Mouse (Mus musculus) heart, postnatal 10 days (tissue): ENCODE results near the gene Srgn. TPM values are rescaled to one million over a fixed set of nuclear protein-coding genes. Genes with fewer than 3 reads are reported as not detected.
A peak's percentile ranks its signal among the peaks of the same experiment; 100 is the strongest.
"Not testable (repeated sequence)": the region's sequence is repeated elsewhere in the genome, so short reads cannot be mapped to it uniquely, and the experiment has no call there.

Experiments used
- DNase-seq, 2 experiments: peaks; one replicate each; pipeline ENCODE4 v3.0.0; 2021
- intact Hi-C: fragments of 180-260 bp; cut with DNase I; formaldehyde crosslinking; loops from one replicate; pipeline ENCODE4 v1.15.1; 2025
- total RNA-seq, 2 experiments: library from RNA; stranded (reverse); gene quantifications; 2 replicates each; pipeline ENCODE4 v1.2.3; 2021

Gene Srgn
- total RNA-seq, 2 experiments from 2014 or later, result 31.1 to 33.4 TPM

DNA sequence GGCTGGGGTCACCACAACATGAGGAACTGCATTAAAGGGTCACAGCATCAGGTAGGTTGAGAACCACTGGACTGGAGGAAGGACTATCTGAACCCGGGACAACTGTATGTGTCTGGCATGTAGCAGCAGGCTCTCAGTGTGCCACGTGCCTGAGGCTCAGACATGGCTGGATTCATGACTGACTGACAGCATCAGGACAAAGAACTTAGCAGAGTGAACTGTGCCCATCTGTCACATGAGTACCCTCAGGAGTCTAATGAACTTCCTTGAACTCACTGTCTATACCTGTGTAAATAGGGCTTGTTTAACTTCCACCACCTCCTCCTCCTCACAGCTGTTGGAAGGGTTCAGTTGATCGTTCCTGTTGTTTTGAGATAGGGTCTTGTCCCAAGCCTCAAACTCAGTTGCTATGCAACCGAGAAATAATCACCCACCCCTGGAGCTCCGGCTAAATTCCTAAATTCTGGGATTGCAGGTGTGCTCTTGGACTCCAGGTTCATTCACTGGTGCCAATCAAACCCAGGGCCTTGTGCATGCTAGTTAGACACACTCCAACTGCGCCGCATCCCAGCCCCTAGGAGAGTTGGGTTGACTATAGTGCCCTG, 4.8 kb downstream of the Srgn start:
- intact Hi-C loops, result no loop called here
- no peak for DNase-seq

DNA sequence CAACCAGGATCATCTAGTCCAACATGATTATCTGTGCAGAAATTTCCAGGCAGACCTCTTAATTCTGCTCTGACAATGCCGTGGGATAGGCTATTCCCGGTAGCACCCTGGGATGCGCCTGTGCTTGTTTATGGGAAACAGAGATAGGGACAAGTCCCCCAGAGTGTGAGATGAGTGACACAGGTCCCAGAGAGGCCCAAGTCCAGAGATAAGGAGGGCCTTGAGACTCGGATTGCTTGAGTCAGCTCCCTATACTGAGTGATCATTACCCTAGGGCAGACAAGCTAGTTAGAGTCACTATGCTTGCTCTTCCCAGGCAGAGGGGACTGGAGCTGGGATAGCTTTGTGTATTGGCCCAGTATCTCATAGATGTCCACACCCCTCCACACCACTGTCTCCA, 5.5 kb downstream of the Srgn start:
- no peak for DNase-seq
- intact Hi-C loops, result no loop called here

- DNase-seq, result no peak
- intact Hi-C loops, result no loop called here
Observed at GRCm38 (mm10) chr10:62520911-62521310, 6.3 kb downstream of the Srgn start.

- no peak for DNase-seq
- intact Hi-C loops, result no loop called here
Observed at GRCm38 (mm10) chr10:62517511-62517910, 9.7 kb downstream of the Srgn start.

- no peak for DNase-seq
- intact Hi-C loops, result no loop called here
Observed at GRCm38 (mm10) chr10:62512855-62513254, 14.4 kb downstream of the Srgn start.

DNA sequence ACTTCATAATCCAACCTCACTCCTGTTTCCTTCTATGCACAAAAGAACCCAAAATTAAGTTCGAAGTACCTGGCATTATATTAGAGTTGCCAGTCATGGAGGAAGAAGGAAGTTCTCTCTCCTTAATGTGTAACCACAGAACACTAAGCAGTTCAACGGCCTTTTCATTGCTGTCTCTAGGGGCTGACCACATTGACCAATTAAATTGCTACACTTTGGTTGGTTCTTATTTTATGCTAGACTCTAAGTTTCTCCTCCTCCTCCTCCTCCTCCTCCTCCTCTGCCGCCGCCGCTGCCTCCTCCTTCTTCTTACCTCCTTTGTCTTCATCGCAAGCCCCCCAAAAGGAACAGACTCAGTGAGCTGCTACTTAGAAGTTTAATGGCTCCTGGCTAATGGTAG, 15.7 kb downstream of the Srgn start:
- no peak for DNase-seq
- intact Hi-C loops, result no loop called here

DNA sequence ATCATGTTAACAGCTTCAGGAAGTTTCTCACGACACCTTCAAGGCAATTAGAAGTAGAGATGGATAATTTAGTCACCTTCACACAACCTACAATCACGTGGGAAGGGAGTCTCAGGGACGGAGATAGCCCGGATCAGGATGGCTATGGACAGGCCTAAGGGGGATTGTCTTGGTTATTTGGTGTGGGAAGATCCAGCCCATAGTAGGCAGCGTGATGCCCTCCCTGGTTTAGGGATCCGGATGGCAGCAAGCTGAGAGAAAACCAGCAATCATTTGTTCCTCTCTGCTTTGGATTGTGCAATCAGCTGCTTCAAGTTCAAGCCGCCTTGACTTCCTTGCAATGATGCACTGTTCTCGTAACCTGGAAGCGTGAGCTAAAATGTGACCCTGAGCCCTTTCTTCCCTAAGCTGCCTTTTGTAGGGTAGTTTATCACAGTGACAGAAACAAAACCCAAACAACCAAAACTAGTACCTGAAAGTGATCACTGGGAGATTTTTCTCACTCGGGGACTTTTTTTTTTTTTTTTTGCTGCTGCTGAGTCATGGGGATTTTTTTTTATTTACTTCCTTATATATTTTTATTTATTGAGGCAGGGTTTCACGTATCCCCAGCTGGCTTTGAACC, 18.1 kb downstream of the Srgn start:
- intact Hi-C loops, result no loop called here
- DNase-seq, result no peak

DNA sequence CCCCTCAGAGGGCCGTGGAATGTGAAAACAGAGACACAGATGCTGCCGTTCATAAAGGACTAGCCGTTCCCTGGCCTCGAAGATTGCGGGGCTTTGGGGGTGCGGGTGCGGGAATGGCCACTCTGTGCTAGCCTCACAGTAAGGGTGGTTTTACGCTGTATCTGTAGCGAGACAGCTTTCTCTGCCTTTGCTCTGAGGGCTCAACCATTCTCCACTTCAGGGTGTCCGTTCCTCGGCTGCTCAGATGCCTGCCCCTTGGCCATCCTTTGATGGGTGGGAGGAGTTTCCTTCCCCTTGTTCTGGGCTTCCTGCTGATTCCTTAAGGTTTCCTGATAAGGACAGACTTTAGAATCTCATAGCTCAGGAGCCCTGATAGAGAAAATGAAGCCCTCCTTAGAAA, 18.8 kb downstream of the Srgn start:
- DNase-seq, result peak; percentile 53 to 60
- intact Hi-C loops, result no loop called here

DNA sequence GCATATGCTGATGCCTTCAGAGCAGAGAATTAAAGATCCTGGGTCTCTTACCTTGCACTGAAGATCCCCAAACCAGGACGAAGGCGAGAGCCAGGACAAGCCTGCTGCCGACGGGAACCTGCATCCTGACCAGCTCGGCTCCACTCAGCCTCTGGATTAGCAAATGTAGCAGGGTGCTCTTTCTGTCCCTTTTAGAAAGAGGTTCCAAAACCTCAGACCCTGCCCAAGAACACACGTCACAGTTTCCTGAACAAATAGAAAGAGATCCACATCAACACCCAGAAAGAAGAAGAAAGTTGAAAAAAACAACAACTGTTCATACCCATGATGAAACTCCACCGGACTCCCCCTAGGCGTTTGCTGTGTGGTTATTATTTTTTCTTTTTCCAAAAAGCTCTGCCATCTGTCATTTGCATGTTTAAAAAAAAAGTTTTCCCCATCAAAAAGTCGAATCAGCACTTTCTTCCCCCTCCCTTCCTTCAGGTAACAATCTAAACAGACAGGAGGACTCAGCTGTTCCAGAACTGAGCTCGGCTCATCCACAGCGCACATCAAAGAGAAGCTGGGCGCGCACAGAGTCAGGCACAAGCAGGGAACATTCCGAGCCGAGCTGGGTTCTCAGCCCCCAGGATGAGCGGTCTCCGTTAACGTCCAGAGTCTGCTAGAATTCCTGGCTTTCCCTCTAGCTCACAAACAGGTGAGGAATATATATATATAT, 19.5 kb downstream of the Srgn start:
- intact Hi-C loops, result no loop called here
- DNase-seq, result peak; percentile 69 to 70

DNA sequence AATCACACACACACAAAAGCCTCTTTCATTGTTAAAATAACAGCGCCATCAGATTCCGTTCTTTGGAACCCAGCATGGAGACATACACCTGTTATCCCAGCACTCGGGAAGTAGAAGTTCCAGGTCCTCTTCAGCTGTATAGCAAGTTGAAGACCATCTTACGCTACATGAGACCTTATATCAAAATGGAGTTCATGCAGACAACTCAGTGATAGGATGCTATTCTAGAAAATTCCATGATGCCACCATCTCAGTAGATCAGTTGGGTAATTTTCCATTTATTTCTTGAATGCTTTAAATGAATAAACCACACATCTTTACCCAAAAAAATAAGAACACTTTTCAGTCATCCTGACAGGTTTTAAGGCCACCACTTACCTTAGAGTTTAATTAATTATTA, 20.2 kb downstream of the Srgn start:
- no peak for DNase-seq
- intact Hi-C loops, result no loop called here

GRCm38 (mm10) chr10:62506019-62506556, 21.2 kb downstream of the Srgn start:
- intact Hi-C loops, result no loop called here
- DNase-seq, result no peak

DNA sequence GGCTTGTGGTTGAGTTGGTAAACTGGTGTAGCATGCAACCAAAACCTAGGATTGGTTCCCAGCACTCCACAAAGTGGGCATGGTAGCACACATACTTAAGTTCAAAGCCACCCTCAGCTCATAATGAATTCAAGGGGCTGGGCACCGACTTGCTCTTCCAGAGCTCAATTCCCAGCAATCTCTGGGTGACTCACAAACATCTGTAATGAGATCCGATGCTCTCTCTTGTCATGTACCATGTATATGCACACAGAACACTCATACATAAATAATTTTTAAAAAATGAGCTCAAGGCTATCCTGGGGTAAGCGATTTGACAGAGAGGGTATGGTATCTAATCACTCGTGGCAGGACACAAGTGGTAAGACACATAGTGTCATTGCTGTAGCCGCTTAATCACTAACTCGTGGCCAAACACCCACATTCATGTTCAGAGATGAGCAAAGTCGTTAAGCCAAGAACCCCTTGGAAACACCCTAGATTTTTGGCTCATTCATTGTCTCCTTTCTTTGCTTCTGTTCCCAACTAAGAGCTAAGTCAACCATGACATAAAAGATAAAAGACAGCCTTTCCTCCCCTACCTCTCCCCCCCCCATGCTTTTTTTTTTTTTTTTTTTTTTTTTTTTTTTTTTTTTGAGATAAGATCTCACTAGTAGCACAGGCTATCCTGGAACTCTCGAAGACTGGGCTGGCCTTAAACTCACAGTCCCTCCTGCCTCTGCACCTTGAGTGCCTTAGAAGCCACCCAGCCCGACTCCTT, 21.8 kb downstream of the Srgn start:
- intact Hi-C loops, result no loop called here
- DNase-seq, result no peak

- intact Hi-C loops, result no loop called here
- no peak for DNase-seq
Observed at GRCm38 (mm10) chr10:62503836-62504628, 23.2 kb downstream of the Srgn start.

DNA sequence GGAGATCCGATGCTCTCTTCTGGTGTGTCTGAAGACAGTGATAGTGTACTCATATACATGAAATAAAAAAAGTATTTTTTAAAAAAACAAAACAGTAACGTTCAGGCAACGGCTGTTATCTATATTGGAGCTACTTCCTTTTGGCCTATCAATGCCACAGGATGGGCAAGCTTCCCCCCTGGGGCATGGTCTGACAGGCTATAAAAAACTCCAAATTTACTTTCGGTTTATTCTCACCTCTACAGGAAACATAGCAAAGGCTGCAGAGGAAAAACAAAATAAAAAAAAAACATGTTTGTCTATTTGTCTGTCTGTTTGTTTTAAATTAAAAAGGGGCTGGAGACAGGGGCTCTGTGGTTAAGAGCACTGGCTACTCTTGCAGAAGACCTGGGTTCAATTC, 23.9 kb downstream of the Srgn start:
- no peak for DNase-seq
- intact Hi-C loops, result no loop called here

- no peak for DNase-seq
- intact Hi-C loops, result loop anchor here (1.0 kb wide), 1 partner anchor 43 kb away; no protein-coding TSS in a partner anchor
Observed at GRCm38 (mm10) chr10:62501951-62502350, 25.3 kb downstream of the Srgn start.

- DNase-seq, result no peak
- intact Hi-C loops, result loop anchor here (1.0 kb wide), 2 partner anchors 44 to 48 kb away; no protein-coding TSS in a partner anchor
Observed at GRCm38 (mm10) chr10:62500916-62501615, 26.2 kb downstream of the Srgn start.

DNA sequence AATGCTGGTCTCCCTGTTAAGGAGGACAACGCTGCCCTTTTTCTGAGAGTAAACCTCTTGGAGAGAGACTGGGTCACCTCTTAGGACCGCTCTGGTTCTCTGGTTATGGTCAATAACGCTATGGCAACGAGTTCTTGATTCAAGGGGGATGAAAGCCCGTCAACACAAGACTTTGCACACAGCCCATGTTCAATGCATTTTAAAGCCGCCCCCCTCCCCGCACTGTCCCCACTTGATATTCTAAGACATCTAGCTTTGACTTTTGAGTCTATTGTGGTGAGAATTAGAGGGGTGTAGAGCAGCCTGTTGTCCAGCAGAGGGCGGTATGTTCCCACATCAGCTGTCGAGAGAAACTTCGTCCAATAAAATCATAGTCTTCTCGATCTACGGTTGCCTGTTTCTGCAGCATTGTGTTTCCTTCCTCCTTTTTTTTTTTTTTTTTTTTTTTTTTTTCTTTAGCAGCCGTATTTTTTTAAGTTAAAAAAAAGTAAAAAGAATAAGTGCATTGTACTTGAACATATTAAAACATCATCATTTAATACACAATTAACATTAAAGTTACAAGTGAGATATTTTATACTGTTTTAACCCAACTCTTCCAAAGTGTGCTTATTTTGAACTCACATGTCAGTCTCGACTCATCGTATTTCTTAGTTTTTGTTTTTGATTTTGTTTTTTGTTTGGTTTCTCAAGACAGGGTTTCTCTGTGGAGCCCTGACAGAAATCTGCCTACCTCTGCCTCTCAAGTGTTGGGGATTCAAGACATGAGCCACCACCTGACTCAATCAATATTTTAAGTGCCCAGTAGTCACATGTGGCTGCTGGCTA, 26.9 kb downstream of the Srgn start:
- intact Hi-C loops, result loop anchor here (1.0 kb wide), 1 partner anchor 49 kb away; no protein-coding TSS in a partner anchor
- DNase-seq, result peak; percentile 81 to 86

DNA sequence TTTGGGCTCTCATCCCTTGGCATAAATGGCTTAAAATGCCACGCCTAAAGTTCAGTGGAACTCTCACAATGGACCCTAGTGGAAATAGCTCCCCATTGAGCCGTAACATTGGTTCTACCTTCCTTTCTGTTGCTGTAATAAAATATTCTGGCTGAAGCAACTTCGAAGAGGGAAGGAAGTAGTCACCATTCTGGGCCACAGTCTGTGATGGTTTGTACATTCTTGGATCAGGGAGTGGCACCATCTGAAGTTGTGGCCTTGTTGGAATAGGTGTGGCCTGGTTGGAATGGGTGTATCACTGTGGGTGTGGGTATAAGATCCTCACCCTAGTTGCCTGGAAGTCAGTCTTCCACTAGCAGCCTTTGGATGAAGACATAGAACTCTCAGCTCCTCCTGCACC, 35.6 kb downstream of the Srgn start:
- intact Hi-C loops, DNase-seq: not testable (repeated sequence)

DNA sequence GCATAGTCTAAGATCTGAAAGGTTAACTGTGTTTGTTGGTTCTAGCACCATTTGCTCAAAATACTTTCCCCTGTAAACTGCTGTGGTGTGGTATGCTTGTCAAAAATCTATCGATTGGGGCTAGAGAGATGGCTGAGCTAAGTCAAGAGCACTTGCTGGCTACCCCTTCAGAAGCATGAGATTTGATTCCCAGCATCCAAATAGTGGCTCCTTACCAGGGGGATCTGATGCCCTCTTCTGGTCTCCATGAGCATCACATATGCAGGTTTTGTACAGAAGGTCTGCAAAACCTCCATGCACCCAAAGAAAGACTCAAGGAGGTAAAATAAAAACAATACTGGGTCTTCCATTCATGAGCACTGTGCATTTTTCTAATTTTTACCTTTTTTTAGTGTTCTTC, 39.0 kb downstream of the Srgn start:
- DNase-seq, result peak; percentile 66 to 75
- intact Hi-C loops, result loop anchor here (5.0 kb wide), 2 partner anchors 41 to 164 kb away; partner anchors contain the start of genes 4930507D05Rik, Ddx50 and Supv3l1
